Mouse (Mus musculus): ENCODE results near the gene Gap43. TPM values are rescaled to one million over a fixed set of nuclear protein-coding genes. Genes with fewer than 3 reads are reported as not detected.

Gap43 gene
- 1.6 TPM for polyA plus RNA-seq (2012; fragmentation: generic; extraction: Trizol)

- TF ChIP-seq CEBPB (IDR thresholded peaks at IDR 0.05; ENCODE audit: insufficient read depth, poor library complexity, severe bottlenecking) (no peak), TCF12 (IDR thresholded peaks at IDR 0.05; ENCODE audit: insufficient read depth, poor library complexity, severe bottlenecking) (no peak), REST (IDR thresholded peaks at IDR 0.05; ENCODE audit: insufficient read depth, insufficient read length) (no peak), POLR2AphosphoS2 (IDR thresholded peaks at IDR 0.05; ENCODE audit: insufficient read length, low read depth) (no peak), MYOD1 (IDR thresholded peaks at IDR 0.05; ENCODE audit: control insufficient read depth in 1 of 3, insufficient read length in 2 of 3, low read depth in 2 of 3) (no peak), E2F4 (IDR thresholded peaks at IDR 0.05; ENCODE audit: insufficient read depth) (no peak), MYOG (IDR thresholded peaks at IDR 0.05; ENCODE audit: control insufficient read depth in 1 of 3, insufficient read depth in 1 of 3, insufficient read length in 2 of 3, low read depth in 2 of 3) (no peak)
- Histone ChIP-seq H3ac (ENCODE audit: control insufficient read depth, insufficient read length) (no peak within 1 kb of the TSS), H3K79me2 (ENCODE audit: control insufficient read depth, insufficient read depth) (no peaks in the 10 kb centered on the region), H3K4me3 (peak within 1 kb of the TSS; percentile 15), H3K27me3 (ENCODE audit: control insufficient read depth, insufficient read depth, insufficient read length) (no peaks in the 10 kb centered on the region), H3K4me2 (ENCODE audit: low read depth) (peak within 1 kb of the TSS; percentile 76), H3K36me3 (ENCODE audit: control insufficient read depth, insufficient read depth) (no peaks in the 10 kb centered on the region)
Measured at GRCm38 (mm10) chr16:42340021-42340768, at the start of gene Gap43. TSS of gene Gap43 (minus strand) at chr16:42340651.

- Histone ChIP-seq H3K4me2 (ENCODE audit: low read depth) (no peak overlapping the region), H3K27me3 (ENCODE audit: control insufficient read depth, insufficient read depth, insufficient read length) (no peaks in the 10 kb centered on the region), H3K4me3 (no peak overlapping the region), H3K79me2 (ENCODE audit: control insufficient read depth, insufficient read depth) (no peaks in the 10 kb centered on the region), H3ac (ENCODE audit: control insufficient read depth, insufficient read length) (no peak overlapping the region), H3K36me3 (ENCODE audit: control insufficient read depth, insufficient read depth) (no peaks in the 10 kb centered on the region)
- TF ChIP-seq REST (IDR thresholded peaks at IDR 0.05; ENCODE audit: insufficient read depth, insufficient read length) (no peak), MYOG (IDR thresholded peaks at IDR 0.05; ENCODE audit: control insufficient read depth in 1 of 3, insufficient read depth in 1 of 3, insufficient read length in 2 of 3, low read depth in 2 of 3) (no peak)
Measured at GRCm38 (mm10) chr16:42381328-42381838, 40.9 kb upstream of the Gap43 start.

- Histone ChIP-seq H3K36me3 (ENCODE audit: control insufficient read depth, insufficient read depth) (no peaks in the 10 kb centered on the region), H3K4me3 (no peak overlapping the region), H3K27me3 (ENCODE audit: control insufficient read depth, insufficient read depth, insufficient read length) (no peaks in the 10 kb centered on the region), H3K4me2 (ENCODE audit: low read depth) (no peak overlapping the region), H3ac (ENCODE audit: control insufficient read depth, insufficient read length) (no peak overlapping the region), H3K79me2 (ENCODE audit: control insufficient read depth, insufficient read depth) (no peaks in the 10 kb centered on the region)
- TF ChIP-seq POLR2AphosphoS2 (IDR thresholded peaks at IDR 0.05; ENCODE audit: insufficient read length, low read depth) (no peak), SRF (IDR thresholded peaks at IDR 0.05; ENCODE audit: control insufficient read depth, insufficient read length, low read depth) (no peak), CEBPB (IDR thresholded peaks at IDR 0.05; ENCODE audit: insufficient read depth, poor library complexity, severe bottlenecking) (peak; percentile 96)
Measured at GRCm38 (mm10) chr16:42380641-42381040, 40.2 kb upstream of the Gap43 start.

GRCm38 (mm10) chr16:42370148-42370547 lies 29.7 kb upstream of the Gap43 start:
- no peak overlapping the region for H3K4me3 ChIP-seq
- H3K36me3 ChIP-seq (ENCODE audit: control insufficient read depth, insufficient read depth), result no peaks in the 10 kb centered on the region
- TF ChIP-seq USF1 (IDR thresholded peaks at IDR 0.05; ENCODE audit: low read depth), result no peak
- TF ChIP-seq MAX (IDR thresholded peaks at IDR 0.05; ENCODE audit: low read depth), result no peak
- no peak for TF ChIP-seq POLR2AphosphoS2 (IDR thresholded peaks at IDR 0.05; ENCODE audit: insufficient read length, low read depth)
- no peak for TF ChIP-seq REST (IDR thresholded peaks at IDR 0.05; ENCODE audit: insufficient read depth, insufficient read length)
- no peak for TF ChIP-seq TCF12 (IDR thresholded peaks at IDR 0.05; ENCODE audit: insufficient read depth, poor library complexity, severe bottlenecking)
- TF ChIP-seq POLR2A (IDR thresholded peaks at IDR 0.05; ENCODE audit: insufficient read length, low read depth), result no peak
- TF ChIP-seq CEBPB (IDR thresholded peaks at IDR 0.05; ENCODE audit: insufficient read depth, poor library complexity, severe bottlenecking), result no peak
- TF ChIP-seq TCF3 (IDR thresholded peaks at IDR 0.05; ENCODE audit: insufficient read length, low read depth), result no peak
- TF ChIP-seq MYOD1 (IDR thresholded peaks at IDR 0.05; ENCODE audit: control insufficient read depth in 1 of 3, insufficient read length in 2 of 3, low read depth in 2 of 3), result no peak
- TF ChIP-seq E2F4 (IDR thresholded peaks at IDR 0.05; ENCODE audit: insufficient read depth), result no peak
- no peak for TF ChIP-seq MYOG (IDR thresholded peaks at IDR 0.05; ENCODE audit: control insufficient read depth in 1 of 3, insufficient read depth in 1 of 3, insufficient read length in 2 of 3, low read depth in 2 of 3)
- TF ChIP-seq SRF (IDR thresholded peaks at IDR 0.05; ENCODE audit: control insufficient read depth, insufficient read length, low read depth), result no peak
- no peaks in the 10 kb centered on the region for H3K27me3 ChIP-seq (ENCODE audit: control insufficient read depth, insufficient read depth, insufficient read length)
- H3ac ChIP-seq (ENCODE audit: control insufficient read depth, insufficient read length), result no peak overlapping the region
- no peaks in the 10 kb centered on the region for H3K79me2 ChIP-seq (ENCODE audit: control insufficient read depth, insufficient read depth)
- no peak overlapping the region for H3K4me2 ChIP-seq (ENCODE audit: low read depth)

GRCm38 (mm10) chr16:42369346-42369745 lies 28.9 kb upstream of the Gap43 start:
- Histone ChIP-seq H3K27me3 (ENCODE audit: control insufficient read depth, insufficient read depth, insufficient read length) (no peaks in the 10 kb centered on the region), H3K4me3 (no peak overlapping the region), H3K79me2 (ENCODE audit: control insufficient read depth, insufficient read depth) (no peaks in the 10 kb centered on the region), H3K4me2 (ENCODE audit: low read depth) (no peak overlapping the region), H3ac (ENCODE audit: control insufficient read depth, insufficient read length) (no peak overlapping the region), H3K36me3 (ENCODE audit: control insufficient read depth, insufficient read depth) (no peaks in the 10 kb centered on the region)
- TF ChIP-seq MYOG (IDR thresholded peaks at IDR 0.05; ENCODE audit: control insufficient read depth in 1 of 3, insufficient read depth in 1 of 3, insufficient read length in 2 of 3, low read depth in 2 of 3) (no peak), POLR2A (IDR thresholded peaks at IDR 0.05; ENCODE audit: insufficient read length, low read depth) (no peak), POLR2AphosphoS2 (IDR thresholded peaks at IDR 0.05; ENCODE audit: insufficient read length, low read depth) (no peak), MYOD1 (IDR thresholded peaks at IDR 0.05; ENCODE audit: control insufficient read depth in 1 of 3, insufficient read length in 2 of 3, low read depth in 2 of 3) (no peak), SRF (IDR thresholded peaks at IDR 0.05; ENCODE audit: control insufficient read depth, insufficient read length, low read depth) (no peak), MAX (IDR thresholded peaks at IDR 0.05; ENCODE audit: low read depth) (no peak), USF1 (IDR thresholded peaks at IDR 0.05; ENCODE audit: low read depth) (no peak)
